Mouse (Mus musculus) cerebellum, adult 2 months (tissue): ENCODE results near the gene Ctrl.

Experiments
- CTCF ChIP-seq: fragments of 200-500 bp; IDR thresholded peaks from 2 replicates; pipeline ENCODE4 v1.5.1; 2011; ENCODE audit warnings: low read depth, mild to moderate bottlenecking, control low read depth, low read length, moderate library complexity, borderline replicate concordance; ENCODE audit not compliant: insufficient read depth
- POLR2A ChIP-seq: fragments of 200-500 bp; IDR thresholded peaks from 2 replicates; pipeline ENCODE4 v1.6.1; 2011; ENCODE audit warnings: low read length, control low read depth, borderline replicate concordance; ENCODE audit not compliant: insufficient read depth

DNA sequence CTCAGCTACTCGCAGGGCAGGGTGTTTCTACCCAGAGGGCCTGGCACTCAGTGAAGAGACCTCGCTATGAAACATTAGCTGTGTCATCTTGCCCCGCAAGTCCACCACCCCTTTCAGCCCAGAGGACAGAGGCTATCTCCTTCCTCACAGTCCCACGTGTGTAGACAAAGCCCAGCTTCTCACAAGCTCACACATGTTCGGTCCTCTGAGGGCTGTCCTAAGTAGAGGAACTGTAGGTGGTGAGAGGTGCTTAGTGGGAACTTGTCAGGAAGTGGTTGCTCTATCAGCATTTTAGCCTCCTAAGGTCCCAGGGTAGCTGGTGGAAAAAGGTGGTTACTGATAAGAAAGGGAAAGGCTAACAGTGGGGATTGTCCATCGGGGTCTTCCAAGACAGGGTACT is 1.4 kb upstream of the Ctrl start:
- TF ChIP-seq CTCF (no peak), POLR2A (no peak)
